Mouse (Mus musculus) adrenal gland, adult (tissue): ENCODE measurements around the gene Soga1.

Source experiments
- DNase-seq, 2 experiments: peaks; one replicate each; pipeline ENCODE4 v3.0.0; 2022 to 2023; ENCODE audit warnings: low spot score in 1 of 2; ENCODE audit not compliant: inconsistent age in 2 of 2

Soga1 gene

DNA sequence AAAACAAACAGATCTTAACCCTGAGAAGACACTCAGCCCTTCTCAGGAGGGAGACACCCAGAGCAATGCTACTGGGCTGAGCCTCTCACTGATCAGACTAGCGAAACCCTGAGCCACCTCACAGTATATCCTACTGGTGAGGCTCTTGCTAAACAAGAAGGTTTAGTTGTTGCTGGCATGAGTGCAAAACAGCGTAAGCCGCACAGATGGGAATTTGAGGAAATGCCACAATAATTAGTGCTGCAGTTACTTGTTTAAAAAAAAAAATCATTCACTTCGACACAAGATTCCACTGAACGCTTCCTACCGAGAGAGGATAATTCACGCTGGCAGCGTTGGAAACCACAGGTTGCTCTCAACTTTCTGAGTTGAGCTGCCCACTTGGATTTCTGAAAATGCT lies 35.5 kb downstream of the Soga1 start:
- peak in 1 of 2 experiments; percentile 21 for DNase-seq

DNA sequence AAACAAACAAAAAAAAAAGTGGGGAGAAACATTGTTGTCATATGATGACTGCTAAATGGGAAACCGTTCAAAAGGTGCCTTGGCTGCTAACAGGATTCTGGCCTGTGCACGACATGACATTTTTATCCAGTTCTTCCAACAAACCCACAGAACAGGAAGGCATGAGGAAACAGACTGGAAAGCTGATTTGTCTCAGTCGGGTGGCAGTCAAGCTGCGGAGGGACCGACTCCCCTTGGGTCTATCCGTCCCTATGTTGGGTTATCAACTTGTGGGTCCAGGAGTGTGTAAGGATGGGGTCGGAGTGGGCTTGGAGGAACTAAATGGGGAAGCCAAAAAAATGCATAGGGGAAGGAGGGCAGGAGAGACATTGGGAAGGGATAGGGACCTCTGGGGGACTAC lies 37.6 kb downstream of the Soga1 start:
- DNase-seq = peak; percentile 4 to 17

DNA sequence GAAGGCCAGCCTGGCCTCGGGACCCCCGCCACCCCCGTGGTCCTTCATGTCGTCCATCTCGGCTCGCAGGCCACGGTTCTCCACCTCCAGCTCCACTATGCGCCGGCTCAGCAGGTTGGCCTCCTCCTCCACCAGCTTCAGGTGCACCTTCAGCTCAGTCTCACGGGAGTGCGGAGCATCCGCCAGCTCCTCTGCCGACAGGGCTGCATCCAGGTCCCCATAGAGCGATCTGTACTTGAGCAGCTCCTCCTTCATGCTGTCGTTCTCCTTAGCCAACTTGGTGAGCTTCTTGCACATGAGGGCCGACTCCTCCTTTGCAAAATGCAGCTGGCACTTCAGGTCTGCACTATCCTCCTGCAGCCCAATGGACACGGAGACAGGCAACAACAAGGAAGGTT lies 38.4 kb downstream of the Soga1 start:
- DNase-seq = peak in 1 of 2 experiments; percentile 71

DNA sequence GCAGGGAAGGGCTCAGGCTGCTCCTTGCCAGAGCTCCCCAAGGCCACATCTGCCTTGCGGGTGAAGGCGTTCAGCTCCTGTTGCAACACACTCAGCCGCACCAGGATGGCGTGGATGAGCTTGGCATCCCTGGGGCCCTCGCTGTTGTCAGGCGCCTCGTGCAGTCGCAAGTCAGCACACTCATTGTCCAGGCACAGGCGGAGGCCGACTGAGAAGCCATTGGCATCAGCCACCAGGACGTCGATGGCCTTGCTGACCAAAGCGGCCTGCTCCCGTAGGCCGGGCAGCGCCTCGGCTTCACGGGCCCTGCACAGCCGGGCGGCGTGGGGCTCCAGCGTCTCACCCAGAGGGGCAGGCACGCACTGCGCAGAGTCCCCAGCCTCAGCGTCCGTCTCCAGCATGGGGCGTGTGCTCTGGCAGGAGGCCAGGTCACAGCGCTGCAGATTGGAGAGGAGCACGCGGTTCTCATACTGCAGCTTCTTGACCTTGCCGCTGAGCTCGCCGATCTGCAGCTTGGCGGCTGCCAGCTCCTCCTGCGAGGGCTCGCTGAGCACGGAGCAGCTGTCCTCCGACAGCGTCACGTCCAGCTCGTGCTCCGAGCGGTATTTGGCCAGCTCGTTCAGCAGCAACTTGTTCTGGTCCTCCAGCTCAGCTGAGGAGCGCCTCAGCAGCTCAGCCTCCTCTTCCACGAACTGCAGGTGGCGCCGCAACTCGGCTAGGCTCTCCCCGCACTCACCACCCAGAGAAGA lies 39.0 kb downstream of the Soga1 start:
- DNase-seq = peak; percentile 74 to 89

DNA sequence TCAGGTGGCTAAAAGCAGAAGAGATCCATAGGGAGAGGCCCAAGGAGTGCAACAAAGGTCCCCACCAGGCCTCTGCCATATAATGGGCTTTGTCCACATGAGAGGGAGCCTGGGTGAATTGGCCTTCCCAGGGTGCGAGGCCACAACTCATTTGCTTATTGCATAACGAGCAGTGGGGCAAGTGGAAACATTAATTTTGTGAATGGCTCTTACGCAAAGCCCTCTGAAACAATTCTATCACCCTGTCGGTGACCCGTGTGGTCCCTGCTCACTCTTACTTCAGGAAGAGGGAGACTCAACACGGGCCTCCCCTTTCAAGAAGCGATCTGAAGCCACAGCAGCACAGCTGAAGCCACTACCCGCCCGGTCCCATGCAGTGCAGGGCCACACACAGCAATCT lies 41.8 kb downstream of the Soga1 start:
- DNase-seq = peak in 1 of 2 experiments; percentile 81

DNA sequence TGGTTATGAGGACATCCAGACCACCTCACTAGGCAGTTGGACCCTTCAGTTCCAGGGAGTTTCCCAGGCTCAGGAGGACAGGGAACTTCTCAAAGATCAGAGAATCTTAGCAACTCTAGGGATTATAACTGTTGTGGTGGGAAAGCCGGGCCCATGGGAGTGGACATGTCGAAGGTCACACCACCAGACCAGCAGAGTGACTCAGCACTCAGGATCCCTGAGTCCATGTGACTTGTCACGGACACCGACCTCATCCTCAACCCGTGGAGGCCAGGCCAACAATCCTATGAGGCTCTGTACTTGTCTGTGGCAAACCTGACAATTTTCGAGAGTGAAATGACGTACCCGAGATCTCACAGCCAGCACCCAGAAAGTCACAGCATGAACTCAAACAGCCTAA lies 42.7 kb downstream of the Soga1 start:
- peak; percentile 84 to 89 for DNase-seq

DNA sequence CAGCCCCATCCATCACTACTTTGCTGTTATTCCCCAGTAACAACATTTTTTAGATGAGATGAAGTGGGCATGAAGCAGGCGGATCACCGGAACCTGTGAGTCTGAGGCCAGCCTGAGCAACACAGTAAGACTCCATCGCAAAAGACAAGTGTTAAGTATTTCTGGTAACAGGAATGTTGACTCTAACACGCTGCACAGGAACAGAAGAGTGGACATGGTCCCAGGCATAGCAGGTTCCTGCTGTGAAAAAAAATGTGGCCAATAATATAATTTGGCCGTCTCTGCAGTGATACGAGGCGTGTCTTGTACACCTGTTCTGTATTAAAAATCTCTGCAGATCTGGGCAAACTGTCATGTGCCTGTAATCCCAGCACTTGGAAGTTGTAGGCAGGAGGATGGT lies 43.7 kb downstream of the Soga1 start:
- DNase-seq = peak in 1 of 2 experiments; percentile 18

DNA sequence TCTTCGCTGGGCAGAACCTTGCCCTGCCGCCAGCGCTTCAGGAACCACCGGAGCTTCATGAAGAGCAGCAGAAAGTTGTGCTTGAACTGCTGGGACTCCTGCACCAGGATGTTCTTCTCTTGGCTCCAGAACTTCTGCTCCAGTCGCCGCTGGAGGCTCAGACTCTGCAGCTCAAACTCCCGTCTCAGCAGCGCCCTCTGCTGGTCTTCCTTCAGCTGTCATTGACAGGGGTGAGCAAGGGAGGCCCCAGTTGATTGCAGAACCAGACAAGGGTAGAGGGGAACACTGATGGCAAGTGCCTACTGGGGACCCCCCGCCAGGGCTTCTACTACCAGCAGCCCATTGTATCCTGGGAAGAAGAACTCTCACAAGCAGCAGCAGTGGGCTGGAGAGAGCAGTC lies 48.2 kb downstream of the Soga1 start:
- DNase-seq = peak; percentile 77 to 92

DNA sequence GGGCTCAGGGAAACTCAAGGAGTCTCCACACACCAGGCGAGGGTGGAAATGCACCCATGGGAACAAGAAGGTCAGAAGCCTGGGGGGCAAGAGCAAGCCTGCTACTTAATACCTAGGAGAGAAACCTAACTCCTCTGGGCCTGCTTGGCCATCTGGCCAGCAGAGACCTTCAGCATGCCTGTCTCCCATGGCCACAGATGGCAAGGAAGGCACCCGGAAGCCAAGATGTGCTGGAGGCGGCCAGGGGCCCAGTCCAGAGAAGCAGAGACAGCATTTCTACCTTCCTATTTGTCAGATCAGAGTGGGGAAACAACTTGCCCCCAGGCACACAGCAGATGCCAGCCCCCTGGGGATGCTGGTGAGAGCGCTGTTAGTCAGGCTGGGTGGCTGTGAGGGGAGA lies 50.8 kb downstream of the Soga1 start:
- DNase-seq = no peak

DNA sequence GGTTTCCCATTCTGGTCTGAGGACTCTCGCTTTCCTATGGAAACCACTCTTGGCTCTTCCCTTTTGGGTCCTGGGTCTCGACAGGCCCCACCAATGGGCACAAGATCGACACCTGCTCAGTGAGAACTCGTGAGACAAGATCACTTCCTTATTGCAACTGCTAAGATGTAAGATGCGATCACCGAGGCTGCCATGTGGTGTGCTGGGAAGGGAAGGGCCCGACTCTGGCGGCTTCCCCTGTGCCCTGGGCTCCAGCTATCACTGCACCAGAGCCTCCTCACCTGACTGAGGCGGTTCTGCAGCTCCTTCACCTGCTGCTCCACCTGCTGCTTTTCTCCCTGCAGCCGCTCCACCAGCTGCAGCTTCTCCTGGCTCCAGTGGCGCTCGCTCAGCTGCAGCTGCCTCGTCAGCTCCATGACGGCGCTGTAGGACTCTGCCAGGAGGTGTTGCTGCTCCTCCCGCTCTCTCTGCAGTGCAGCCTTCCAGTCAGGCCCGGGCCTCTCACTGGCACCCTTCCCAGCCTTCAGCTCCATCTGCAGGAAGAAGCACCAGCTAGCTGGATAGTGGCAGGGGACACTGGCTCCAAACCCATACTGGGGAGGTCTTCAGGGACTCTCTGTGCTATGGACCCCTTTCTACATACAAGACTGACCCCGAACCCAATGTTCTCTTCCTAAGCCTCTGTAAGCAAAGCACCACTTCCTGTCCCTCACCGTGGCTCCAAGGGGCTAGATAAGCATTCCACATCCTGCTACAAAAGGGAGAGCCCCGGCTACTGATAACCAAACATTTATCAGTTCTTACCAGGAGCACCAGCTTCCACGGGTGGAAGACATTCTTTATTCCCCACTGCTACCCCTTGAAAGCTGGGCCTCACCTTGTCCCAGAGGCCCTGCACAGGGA lies 51.7 kb downstream of the Soga1 start:
- no peak for DNase-seq

DNA sequence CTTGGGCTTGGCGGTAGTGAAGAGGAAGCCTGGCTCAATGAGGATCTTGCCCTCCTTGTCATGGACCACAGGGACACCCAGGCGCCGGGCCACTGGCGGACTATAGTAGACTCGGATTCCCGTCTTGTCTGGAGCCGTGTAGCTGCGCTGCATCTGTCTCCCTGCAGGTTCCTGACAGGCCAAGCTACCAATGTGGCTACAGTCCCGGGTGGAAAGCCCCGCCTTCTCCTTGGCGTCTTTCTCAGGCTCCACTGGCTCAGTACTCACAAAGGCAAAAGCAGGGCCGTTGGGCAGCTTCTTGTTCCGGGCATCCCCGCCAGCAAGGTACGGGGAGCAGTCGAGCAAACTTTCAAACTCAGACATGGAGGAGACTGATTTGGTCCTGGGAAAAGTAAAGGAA lies 57.9 kb downstream of the Soga1 start:
- no peak for DNase-seq

DNA sequence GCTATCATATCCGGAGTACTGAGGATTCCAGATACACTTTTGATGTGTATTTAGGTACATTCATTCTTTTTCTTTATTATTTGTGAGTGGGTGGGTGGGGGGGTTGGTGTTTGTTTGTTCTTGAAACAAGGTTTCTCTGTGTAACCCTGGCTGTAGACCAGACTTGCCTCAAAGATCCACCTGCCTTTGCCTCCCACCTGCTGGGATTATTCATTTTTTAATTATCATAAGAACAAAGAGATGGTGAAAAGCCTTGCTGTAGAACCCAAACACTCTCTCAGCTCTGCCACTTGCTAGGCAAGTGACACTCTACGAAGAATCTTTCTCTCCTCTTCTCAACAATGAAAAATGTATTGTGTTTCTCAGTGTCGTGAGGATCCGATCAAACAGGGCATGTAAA lies 59.8 kb downstream of the Soga1 start:
- DNase-seq = no peak

DNA sequence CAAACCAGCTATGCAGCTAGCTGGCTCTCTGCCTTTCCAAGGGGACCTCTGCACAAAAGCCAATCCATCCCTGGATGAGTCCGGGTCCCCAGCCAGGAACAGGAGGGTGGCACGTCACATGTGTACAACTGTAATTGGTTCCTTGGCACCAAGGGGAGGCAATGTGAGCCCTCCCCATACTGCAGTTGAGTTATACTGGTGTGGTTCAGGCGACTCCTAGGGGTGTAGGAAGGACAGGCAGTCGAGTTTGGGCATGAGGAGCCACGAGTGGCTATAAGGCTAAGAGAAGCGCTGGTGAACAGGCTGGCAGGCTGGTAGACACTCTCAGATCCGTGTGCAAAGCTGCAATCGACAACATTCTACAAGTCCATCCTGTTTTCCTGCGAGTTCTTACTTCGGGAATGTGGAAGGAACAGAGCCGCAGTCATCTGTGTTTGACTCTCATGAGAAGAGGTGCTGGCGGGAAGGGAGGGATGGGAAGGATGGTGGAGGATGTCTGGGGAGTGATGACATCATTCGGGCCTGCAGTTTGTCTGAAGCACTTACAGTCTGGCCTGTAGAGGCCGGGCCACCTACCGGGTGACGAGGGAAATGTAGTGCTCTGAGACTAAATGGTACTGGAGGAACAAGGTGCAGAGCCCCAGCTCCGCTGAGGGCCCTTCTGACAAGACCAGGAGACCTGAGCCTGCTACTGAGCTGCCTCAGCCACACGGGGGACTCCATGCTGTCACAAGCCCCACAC lies 62.4 kb downstream of the Soga1 start:
- DNase-seq = no peak

DNA sequence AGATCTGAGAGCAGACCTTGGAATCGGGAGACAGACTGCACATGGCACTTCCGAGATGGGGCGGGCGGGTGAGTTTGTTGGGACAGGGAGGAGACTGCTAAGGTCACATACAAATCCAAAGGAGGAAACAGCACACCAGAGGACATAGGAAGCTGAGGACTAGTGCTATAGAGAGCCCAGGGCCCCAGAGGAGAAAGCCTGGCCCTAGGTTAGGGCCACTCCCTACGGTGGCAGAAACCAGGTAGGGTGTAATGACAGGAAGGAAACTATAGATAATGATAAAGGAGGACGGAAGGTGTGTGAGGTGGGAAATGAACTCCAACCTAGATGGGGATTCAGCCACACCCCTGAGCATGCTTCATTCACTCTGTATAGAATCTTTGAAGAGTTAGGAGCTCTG lies 66.7 kb downstream of the Soga1 start:
- DNase-seq = no peak

DNA sequence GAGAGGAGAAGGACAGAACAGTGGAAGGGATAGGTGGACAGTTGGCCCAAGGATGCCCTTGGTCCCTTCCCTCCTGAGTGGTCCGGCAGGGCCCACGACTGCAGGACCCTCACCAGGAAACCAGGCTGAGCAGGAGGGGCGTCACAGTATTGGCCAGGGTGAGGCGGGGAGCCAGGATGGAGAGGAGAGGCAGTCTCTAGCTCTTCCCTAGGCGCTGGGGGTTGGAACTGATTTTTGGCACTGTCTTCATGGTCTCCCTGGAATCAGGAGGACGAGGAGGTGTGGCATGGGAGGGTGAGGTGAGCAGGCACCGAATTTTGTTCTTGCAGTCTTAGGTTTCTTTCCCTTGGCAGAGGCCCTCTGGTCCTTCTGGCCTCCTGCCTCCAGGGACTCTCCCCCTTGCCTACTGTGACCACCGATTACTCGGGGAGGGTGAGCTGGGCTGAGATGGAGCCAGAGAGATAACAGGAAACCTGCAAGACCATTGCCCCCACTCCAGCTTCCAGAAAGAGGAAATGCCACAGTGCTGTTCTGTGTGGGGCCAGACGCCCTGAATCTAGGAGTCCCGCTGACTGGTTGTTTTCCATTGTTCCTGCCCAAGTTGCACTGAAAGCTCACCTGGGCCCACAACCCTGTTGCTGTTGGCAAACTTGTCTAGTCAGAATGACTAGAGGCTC lies 68.3 kb downstream of the Soga1 start:
- no peak for DNase-seq

DNA sequence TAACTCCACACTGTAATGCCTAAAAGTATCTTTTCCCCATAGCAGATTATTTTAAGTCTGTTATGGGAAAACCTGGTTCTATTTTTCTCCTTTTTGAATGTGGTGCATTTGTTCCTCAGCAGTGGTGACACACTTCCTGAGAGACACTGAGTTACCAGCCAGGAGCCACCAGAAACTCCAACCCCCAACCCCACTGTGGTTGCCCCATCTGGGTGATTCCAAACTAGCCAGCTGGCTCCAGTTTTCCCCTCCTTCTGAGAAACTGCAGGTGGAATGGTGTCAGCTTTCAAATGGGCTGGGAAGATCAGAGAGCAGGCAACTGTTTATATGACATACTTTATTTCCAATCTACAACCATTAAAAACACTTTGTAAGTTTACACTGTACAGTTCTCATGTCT lies 68.9 kb downstream of the Soga1 start:
- no peak for DNase-seq

DNA sequence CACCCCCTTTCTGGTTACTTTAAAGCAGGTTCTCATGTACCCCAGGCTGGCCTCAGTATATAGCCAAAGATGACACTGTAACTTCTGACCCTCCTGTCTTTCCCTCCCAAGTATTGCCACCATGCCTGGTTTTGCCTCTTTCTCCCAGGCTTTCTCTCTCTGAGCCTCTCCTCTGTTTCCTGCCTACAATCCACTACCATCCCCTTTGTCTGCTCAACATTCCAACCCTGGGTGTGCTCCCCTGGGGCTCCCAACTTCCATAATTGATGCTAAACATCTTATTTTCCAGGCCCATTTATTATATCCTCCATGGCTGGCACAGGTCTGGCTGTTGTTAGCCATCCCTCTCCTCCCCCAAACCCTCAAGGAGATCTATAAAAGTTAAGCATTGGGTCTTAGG lies 70.5 kb downstream of the Soga1 start:
- DNase-seq = no peak

DNA sequence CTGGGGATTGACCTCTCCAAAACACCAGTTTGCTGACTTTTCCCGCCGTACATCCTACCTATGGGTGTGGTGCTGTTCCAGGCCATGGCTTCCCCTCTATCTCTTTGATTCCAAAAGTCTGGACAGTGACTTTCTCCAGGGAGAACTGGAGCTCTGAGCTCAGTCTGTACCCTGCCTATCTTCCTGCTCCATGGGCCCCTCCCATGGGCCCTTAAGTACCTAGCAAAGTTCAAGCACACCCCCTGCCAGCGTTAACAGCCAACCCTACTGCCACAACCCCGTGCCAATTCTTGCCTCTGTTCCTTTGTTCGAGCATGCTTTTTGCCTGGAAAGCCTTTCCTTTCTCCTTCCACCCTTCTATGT lies 71.8 kb downstream of the Soga1 start:
- no peak for DNase-seq

DNA sequence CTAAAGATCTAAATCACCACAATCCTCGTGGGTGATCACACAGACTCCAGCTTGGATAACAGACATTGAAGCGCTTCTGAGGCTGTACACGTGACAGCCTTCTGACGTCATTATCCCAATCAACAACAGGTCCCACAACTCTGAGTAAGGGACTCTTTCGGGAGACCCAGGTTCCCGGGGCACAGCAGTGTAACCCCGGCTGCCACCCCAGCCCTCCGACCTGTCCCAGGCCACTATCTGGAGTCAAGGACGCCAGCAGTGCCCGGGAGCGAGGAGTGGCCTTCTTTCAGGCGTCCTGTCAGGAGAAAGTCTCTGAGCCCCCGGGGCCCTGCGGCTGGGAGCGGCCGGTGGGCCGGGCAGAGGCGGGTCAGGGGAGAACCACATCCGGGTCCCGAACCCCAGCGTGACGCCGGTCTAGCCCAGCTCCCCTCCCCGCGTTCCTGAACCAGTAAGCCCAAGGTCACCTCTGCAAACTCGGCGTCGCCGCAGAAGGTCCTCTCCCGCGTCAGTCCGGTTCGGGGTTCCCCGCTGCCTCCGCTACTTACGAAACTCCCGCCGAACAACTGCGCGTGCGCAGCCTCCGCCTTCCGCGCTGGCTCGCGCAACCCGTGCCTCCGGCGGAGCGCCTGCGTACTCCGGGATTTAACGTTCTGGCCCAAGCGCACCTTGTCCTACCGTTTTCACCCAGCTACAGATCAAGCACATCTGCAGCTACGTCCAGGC lies 72.4 kb downstream of the Soga1 start, which contains the start of gene Dsn1:
TSS of gene Dsn1 (minus strand) at position 644 of the 723 bp plus-strand sequence.
- DNase-seq = peak; percentile 93 to 97

DNA sequence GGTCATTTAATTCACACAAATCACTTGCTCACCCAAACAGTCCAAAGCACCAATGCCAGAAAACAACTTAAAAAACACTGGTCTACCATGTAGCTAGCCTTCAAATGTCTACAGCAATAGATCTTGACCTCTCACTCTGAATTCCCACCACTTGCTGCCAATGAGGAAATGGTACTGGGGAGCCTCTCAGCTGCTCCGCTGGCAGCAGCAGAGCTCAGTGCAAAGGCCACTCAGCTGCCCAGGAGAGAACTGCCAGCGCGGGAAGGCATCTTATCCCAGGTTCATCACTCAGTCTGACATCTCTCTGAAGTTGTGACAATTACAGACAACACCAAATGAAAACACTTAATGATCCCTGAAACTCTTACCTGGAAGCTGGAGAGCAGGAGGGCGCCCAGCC lies 76.7 kb downstream of the Soga1 start:
- no peak for DNase-seq
